Mouse (Mus musculus) granulocyte monocyte progenitor cell, adult 5-6 weeks (primary cell): ENCODE results near the gene Camta1. TPM values are rescaled to one million over a fixed set of nuclear protein-coding genes. Genes with fewer than 3 reads are reported as not detected.

Experiments
- ATAC-seq: replicated peaks from 2 replicates; pipeline ENCODE4 v1.8.0; 2016; ENCODE audit warnings: mild to moderate bottlenecking, moderate TSS enrichment, inconsistent platforms; ENCODE audit not compliant: poor library complexity, severe bottlenecking
- total RNA-seq, 2 experiments: library from RNA; stranded (forward) in 1 of 2; stranded (reverse) in 1 of 2; fragments of 200-712, 200-1000 nt in 1 of 2; fragments of >200 nt in 1 of 2; fragmentation: Nextera tagmentation in 1 of 2; gene quantifications; 2 replicates each; pipeline ENCODE4 v1.2.3; 2014 to 2017

Camta1 gene
- total RNA-seq (2014; fragmentation: Nextera tagmentation) = 35.5 and 75.7 TPM in 2 replicates
- 18.5 and 31.9 TPM in 2 replicates for total RNA-seq (2017)

- peak; percentile 73 for ATAC-seq
Measured at GRCm38 (mm10) chr4:151861806-151862739, at the start of gene Camta1. Gene Camta1 (minus strand): TSS chr4:151861876.

- no peak for ATAC-seq
Measured at GRCm38 (mm10) chr4:151908809-151909208, 47.1 kb upstream of the Camta1 start.

GRCm38 (mm10) chr4:151907577-151908343 lies 46.1 kb upstream of the Camta1 start:
- ATAC-seq = no peak

GRCm38 (mm10) chr4:151905621-151906020 lies 43.9 kb upstream of the Camta1 start:
- no peak for ATAC-seq

- ATAC-seq = no peak
Measured at GRCm38 (mm10) chr4:151904098-151904497, 42.4 kb upstream of the Camta1 start.

GRCm38 (mm10) chr4:151902689-151903241 lies 41.1 kb upstream of the Camta1 start:
- ATAC-seq = peak; percentile 21; the same call in 1 of the 2 replicates

GRCm38 (mm10) chr4:151902046-151902688 lies 40.5 kb upstream of the Camta1 start:
- ATAC-seq = no peak

GRCm38 (mm10) chr4:151901422-151901821 lies 39.7 kb upstream of the Camta1 start:
- ATAC-seq = peak; percentile 40; the same call in 1 of the 2 replicates

- ATAC-seq = no peak
Measured at GRCm38 (mm10) chr4:151900735-151901134, 39.1 kb upstream of the Camta1 start.

- ATAC-seq = peak; percentile 40
Measured at GRCm38 (mm10) chr4:151899707-151900384, 38.2 kb upstream of the Camta1 start.

- ATAC-seq = no peak
Measured at GRCm38 (mm10) chr4:151898600-151899245, 37.0 kb upstream of the Camta1 start.

- no peak for ATAC-seq
Measured at GRCm38 (mm10) chr4:151897069-151897617, 35.5 kb upstream of the Camta1 start.

- no peak for ATAC-seq
Measured at GRCm38 (mm10) chr4:151895624-151896023, 33.9 kb upstream of the Camta1 start.

GRCm38 (mm10) chr4:151894926-151895325 lies 33.2 kb upstream of the Camta1 start:
- ATAC-seq = no peak

GRCm38 (mm10) chr4:151893241-151893640 lies 31.6 kb upstream of the Camta1 start:
- ATAC-seq = no peak

- no peak for ATAC-seq
Measured at GRCm38 (mm10) chr4:151881590-151881989, 19.9 kb upstream of the Camta1 start.

- peak; percentile 75 for ATAC-seq
Measured at GRCm38 (mm10) chr4:151880044-151880690, 18.5 kb upstream of the Camta1 start.

GRCm38 (mm10) chr4:151876400-151876799 lies 14.7 kb upstream of the Camta1 start:
- no peak for ATAC-seq
